Mouse (Mus musculus): Measurements from ENCODE around the gene Trim40.

- TF ChIP-seq POLR2A (IDR thresholded peaks at IDR 0.05; ENCODE audit: insufficient read depth, low read depth, low read length) (no peak), CTCF (IDR thresholded peaks at IDR 0.05; ENCODE audit: insufficient read depth, low read depth, low read length) (no peak)
Observed at GRCm38 (mm10) chr17:36897065-36897464, 7.1 kb upstream of the Trim40 start.
